Mouse (Mus musculus) erythroblast, adult 5-6 weeks (primary cell): ENCODE results near the gene Snx12. TPM values are rescaled to one million over a fixed set of nuclear protein-coding genes. Genes with fewer than 3 reads are reported as not detected.
"Not testable (repeated sequence)": the region's sequence is repeated elsewhere in the genome, so short reads cannot be mapped to it uniquely, and the experiment has no call there.

Experiments
- ATAC-seq: replicated peaks from 2 replicates; pipeline ENCODE4 v1.8.0; 2016; ENCODE audit warnings: moderate number of reproducible peaks, mild to moderate bottlenecking, moderate TSS enrichment, inconsistent platforms; ENCODE audit not compliant: poor library complexity, low FRiP score, severe bottlenecking
- total RNA-seq, 2 experiments: library from RNA; stranded (forward) in 1 of 2; stranded (reverse) in 1 of 2; fragments of 150-400 nt in 1 of 2; fragments of 200-764, 138-1000 nt in 1 of 2; gene quantifications; 2 replicates each; pipeline versions ENCODE4 v1.2.3 to v1.2.4; 2015 to 2017; ENCODE audit warnings: low replicate concordance in 2 of 2

Gene Snx12
- total RNA-seq, 2 experiments from 2014 or later = 14.0 to 18.1 TPM

DNA sequence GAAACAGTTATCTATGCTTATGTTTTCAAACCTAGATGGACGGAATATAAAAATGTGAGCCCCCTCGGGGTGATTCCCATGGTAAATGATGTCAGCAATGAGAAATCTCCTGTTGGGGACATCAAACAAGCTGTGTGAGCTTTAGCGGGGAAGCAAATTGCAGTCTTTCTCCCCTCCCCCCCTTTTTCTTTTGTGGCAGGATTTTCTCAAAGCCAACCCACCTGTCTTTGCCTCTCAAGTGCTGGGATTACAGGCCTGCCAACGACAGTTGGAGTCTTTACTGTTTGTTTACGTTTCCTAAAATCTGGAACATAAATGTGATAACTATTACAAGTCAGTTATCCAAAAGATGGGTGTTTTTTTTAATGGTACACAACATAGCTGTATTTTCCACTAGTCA lies 66.0 kb downstream of the Snx12 start:
- no peak for ATAC-seq

DNA sequence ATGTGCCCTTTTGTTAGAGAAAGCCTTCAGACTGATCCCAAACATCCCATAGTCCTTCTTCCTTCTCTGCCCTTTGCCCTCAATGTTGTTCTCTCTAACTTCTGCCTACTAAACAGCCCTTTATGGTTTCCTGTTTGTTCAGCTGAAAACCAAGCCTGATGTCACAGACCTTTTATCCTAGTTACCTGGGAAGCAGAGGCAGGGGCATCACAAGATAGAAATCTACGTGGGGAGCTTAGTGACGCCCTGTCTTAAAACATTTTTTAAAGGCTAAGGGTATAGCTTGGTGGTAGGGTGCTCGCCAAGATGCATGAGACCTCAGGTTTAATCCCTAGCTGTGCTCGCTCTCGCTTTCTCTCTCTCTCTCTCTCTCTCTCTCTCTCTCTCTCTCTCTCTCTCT lies 74.9 kb downstream of the Snx12 start:
- no peak for ATAC-seq

DNA sequence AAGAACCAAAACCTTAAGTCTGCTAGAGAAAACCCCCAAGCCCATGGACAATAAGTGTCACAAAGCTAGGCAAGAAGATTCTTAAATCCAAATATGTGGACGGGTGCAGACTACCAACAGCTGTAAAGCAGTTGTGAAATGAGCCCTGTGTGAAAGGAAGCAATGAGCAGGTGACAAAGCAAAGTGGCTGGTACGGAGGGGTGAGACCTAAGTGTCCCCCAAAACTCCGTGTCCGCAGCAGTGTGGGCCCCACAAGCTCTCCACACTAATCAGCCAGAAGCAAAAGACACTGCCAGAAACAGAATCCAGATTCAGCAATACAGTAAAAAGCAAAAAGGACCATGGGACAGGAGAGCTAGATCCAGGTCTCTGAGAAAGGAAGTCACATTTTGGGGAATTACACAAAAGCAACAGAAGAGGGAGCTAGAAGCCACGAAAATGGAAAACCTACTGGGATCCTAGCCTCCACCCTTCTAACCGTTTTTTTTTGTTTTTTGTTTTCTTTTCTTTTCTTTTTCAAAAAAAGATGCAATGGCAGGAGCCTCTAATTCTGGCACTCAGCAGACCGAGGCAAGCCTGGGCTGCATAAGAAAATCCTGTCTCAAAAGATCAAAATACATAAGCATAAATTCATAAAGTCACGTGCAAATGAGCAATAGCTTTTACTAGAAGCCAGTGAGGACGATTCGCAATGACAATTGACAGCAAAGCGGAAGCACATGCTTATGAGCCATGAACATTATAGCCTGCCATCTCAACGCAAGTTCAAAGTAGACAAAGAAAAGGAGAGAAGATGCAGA lies 90.2 kb downstream of the Snx12 start:
- peak; percentile 85 for ATAC-seq

DNA sequence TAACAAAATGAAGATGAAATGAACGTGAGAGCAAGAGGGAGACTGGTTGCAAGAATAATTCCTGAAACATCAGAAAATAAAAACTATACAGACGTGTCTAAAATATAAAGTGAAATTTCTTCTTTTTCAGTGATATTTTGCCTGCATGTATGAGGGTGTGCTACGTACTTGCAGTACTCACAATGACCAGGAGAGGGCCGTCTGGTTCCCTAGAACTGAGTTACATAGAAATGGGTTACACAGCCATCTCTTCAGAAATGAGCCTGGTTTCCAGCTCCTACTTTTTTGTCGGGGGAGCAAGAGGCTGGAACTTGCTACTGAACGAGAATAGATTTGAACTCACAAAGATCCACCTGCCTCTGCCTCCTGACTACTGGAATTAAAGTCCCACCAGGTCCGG lies 91.4 kb downstream of the Snx12 start:
- ATAC-seq = peak; percentile 81

DNA sequence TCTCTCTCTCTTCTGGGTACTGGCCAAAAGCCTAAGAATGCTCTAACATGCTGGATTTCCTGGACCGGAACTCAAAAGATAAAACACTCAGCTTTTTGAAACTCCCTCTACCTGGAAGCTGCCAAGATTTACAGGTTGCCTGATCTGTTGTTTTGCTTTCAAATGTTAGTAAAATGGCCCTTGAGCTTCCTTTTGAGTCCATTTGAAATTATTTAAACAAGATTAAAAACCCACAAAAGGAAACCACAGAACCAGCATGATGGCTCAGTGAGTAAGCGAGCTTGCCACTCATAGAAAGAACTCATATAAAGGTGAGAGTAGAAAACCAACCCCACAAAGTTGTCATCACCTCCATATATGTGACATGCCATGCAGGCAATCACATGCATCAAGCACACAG lies 93.8 kb downstream of the Snx12 start:
- no peak for ATAC-seq

DNA sequence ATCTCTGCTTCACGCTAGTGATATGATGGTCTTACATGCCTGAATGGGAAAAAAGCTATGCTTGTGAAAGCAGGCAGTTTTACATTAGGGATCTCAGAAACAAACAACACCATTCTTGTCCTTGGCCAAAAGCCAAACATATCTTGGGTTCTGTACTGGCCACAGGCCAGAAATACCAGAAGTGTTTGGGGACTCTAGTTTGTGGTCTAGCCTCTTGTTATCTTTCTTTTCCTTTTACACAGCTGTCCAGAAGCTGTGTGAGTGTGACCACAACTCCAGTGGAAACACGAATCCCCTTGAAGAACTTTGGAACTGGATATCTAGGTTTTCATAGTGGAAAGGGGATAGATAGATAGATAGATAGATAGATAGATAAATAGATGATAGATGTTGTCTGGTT lies 95.4 kb downstream of the Snx12 start:
- no peak for ATAC-seq

DNA sequence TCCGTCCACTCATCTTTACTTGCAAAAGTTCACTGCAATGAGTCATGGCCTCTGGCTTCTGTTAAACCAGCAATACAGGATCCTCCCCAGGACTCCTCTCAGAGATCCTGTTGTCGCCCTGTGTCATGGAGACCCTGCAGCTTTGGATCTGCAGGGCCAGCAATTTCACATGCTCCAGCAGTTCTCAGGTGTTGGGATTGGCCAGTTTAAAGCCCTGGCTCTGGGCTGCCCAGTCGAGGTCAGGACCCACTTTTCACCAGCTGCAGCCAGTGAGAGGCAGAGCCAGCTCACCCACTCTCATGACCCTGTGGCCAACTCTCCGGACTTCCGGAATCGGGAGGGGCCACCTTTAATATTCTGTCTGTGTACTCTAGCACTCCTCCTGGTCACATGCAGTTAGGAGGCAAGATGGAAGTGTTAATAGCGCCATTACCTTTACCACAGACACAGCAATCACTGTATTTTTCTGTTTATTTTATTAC lies 95.8 kb downstream of the Snx12 start:
- no peak for ATAC-seq

DNA sequence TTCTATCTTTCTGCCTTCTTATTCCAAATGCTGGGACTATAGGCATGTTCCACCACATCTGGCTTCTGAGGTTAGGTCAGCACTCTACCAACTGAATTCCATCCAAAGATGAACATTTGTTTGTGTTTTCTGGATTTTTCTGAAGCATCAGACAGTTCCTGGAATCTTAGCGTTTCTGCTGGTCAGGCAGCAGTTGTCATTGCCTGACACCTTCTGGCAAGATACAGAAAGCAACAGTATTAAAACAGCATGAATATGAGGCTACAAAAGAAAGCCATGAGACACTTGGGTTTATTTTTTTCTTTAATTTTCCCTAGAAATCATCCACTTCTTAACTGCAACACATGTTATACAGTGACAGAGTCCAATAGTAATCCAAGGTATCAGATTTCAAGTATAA lies 101.8 kb downstream of the Snx12 start:
- no peak for ATAC-seq

DNA sequence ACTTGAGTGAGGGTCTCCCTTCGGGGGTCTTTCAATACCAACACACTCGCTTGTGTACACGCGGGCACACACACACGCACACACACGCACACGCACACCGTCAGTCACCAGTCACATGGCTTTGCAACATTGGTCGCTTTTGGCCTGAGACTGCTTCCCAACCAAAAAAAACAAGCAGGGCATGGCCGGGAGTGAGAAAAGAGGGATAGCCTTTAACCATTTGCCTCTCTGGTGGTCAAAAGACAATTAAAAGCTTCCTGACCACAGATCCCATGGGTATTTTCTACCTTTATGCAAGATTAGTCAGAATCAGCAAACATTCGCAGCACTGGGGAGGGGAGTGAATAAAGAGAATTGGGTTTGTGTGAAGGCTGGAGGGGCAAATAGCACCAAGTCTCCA lies 136.4 kb downstream of the Snx12 start, which contains the start of gene Slc7a3:
TSS of gene Slc7a3 (minus strand) at position 101 of the 400 bp plus-strand sequence.
- ATAC-seq = no peak

DNA sequence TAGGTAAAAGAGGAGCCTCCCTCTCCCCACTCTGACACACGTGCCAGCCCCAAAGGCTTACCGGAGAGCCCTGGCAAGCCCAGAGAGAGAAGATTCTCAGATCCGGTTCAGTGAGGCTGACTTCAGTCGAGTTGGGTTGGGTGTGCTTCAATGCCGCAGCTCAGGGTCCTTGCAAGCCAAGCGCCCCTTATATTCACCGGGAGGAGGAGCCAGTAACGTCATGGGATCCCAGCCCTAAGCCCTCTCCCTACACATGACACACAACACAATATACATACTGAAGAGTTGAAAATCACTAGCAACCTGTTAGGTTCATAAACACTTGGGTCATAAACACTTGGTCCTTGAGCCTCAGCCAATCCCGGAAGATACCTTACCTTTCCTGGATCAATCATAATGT lies 137.2 kb downstream of the Snx12 start:
- ATAC-seq = not testable (repeated sequence)

DNA sequence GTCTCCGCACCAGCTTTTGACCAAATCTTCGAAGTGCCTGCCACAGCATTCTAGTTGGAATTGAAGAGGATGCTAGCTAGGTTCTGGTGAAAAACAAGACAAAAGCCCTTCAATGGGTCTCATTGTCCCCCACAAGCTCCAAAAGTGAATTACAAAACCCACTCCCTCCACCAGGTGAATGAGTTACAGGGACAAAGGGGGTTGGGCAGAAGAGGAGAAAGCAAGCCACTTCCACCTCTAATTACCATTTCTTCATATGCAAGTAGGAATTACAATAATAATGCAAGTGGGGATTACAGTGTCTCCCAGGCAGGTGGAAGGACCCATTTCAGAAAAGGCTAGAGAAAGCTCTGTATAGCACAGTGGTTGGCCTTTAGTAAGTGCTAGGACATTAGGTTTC lies 138.2 kb downstream of the Snx12 start:
- ATAC-seq = no peak

DNA sequence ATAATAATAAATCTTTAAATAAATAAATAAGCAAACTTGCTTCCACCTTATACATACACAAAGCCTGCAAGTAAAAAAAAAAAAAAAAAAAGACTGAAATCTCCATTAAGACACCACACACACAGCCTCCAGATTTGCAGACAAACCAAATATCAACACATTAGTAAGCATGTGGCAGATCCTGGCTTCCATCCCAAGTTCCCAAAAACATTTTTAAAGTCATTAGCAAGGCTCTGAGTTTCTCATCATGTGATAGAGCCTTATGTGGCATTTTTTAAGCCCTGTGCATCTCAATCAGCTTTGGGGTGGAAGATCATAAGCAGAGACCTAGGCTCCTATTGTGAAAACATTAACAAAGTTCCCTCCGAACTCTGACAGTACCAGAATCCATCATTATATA lies 157.1 kb downstream of the Snx12 start:
- ATAC-seq = no peak

DNA sequence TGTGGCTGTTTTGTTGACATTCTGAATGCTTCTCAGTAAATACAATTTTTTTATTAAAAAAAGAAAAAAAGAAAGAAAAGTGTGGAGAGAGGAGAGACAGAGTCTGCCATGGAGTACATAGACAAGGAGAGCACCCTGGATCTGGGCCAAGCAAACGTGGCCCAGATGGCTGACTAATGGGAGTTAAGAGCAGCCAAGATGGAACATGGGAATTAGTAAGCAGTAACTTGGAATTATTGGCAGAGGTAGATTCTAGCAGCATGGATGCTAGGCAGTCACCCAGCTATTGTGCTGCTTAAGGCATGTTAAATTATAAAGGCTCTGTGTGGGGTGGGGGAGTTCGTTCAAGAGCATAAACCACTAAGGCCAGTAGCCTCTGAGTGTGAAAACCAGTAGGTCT lies 158.9 kb downstream of the Snx12 start:
- no peak for ATAC-seq

DNA sequence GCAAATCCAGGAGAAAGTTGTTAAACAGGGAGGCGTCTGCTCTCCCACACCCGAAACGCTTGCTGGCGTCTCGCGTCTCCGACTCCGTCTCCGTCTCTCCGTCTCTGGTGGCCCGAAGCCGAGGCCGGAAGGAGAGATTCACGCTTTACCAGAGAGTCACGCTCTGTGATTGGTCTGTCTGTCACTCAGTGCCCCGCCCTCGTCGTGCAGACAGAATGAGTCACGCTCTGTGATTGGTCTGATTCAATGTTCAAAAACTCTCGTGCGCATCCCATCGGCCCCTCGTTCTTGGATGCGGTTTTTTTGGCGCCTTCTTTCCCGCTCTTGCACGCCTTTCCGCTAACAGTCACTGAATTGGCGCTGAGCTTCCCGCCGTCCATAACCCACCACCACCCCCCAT lies 162.8 kb downstream of the Snx12 start, which contains the start of gene Tex11:
TSS of gene Tex11 (minus strand) at position 127 of the 400 bp plus-strand sequence.
- no peak for ATAC-seq

Other genes starting within 250 kb of the Snx12 start
- not detected in 2 replicates for gene Tex11, start 162.9 kb downstream of the Snx12 start, total RNA-seq (2015; ENCODE audit: low replicate concordance)
- 0.14 TPM in 1 of 2 replicates, not detected in the other for gene Tex11, start 162.9 kb downstream of the Snx12 start, total RNA-seq (2017; ENCODE audit: low replicate concordance)
- gene Slc7a3, start 136.5 kb downstream of the Snx12 start, total RNA-seq (2015; ENCODE audit: low replicate concordance) = not detected in 2 replicates
- gene Slc7a3, start 136.5 kb downstream of the Snx12 start, total RNA-seq (2017; ENCODE audit: low replicate concordance) = not detected in 2 replicates
- gene Foxo4, start 32.0 kb upstream of the Snx12 start, total RNA-seq (2015; ENCODE audit: low replicate concordance) = 16.7 and 20.4 TPM in 2 replicates
- 51.1 and 81.5 TPM in 2 replicates for gene Foxo4, start 32.0 kb upstream of the Snx12 start, total RNA-seq (2017; ENCODE audit: low replicate concordance)
- gene Gm614, start 41.4 kb upstream of the Snx12 start, total RNA-seq (2015; ENCODE audit: low replicate concordance) = not detected in 2 replicates
- gene Gm614, start 41.4 kb upstream of the Snx12 start, total RNA-seq (2017; ENCODE audit: low replicate concordance) = not detected in 2 replicates
- 11.5 and 17.3 TPM in 2 replicates for gene Il2rg, start 45.7 kb upstream of the Snx12 start, total RNA-seq (2015; ENCODE audit: low replicate concordance)
- 15.1 and 37.6 TPM in 2 replicates for gene Il2rg, start 45.7 kb upstream of the Snx12 start, total RNA-seq (2017; ENCODE audit: low replicate concordance)
- not detected in 2 replicates for gene Gm20489, start 46.5 kb upstream of the Snx12 start, total RNA-seq (2015; ENCODE audit: low replicate concordance)
- not detected in 2 replicates for gene Gm20489, start 46.5 kb upstream of the Snx12 start, total RNA-seq (2017; ENCODE audit: low replicate concordance)
- gene Med12, start 51.5 kb upstream of the Snx12 start, total RNA-seq (2015; ENCODE audit: low replicate concordance) = 250 and 275 TPM in 2 replicates
- 140 and 157 TPM in 2 replicates for gene Med12, start 51.5 kb upstream of the Snx12 start, total RNA-seq (2017; ENCODE audit: low replicate concordance)
- 0.84 and 0.96 TPM in 2 replicates for gene Nlgn3, start 76.6 kb upstream of the Snx12 start, total RNA-seq (2015; ENCODE audit: low replicate concordance)
- 0.77 and 2.6 TPM in 2 replicates for gene Nlgn3, start 76.6 kb upstream of the Snx12 start, total RNA-seq (2017; ENCODE audit: low replicate concordance)
- not detected in 2 replicates for gene Gjb1, start 153.8 kb upstream of the Snx12 start, total RNA-seq (2015; ENCODE audit: low replicate concordance)
- not detected in 2 replicates for gene Gjb1, start 153.8 kb upstream of the Snx12 start, total RNA-seq (2017; ENCODE audit: low replicate concordance)
- 35.4 and 42.2 TPM in 2 replicates for gene Zmym3, start 198.3 kb upstream of the Snx12 start, total RNA-seq (2015; ENCODE audit: low replicate concordance)
- 4.7 and 22.7 TPM in 2 replicates for gene Zmym3, start 198.3 kb upstream of the Snx12 start, total RNA-seq (2017; ENCODE audit: low replicate concordance)
- gene Nono, start 206.8 kb upstream of the Snx12 start, total RNA-seq (2015; ENCODE audit: low replicate concordance) = 66.0 and 86.1 TPM in 2 replicates
- gene Nono, start 206.8 kb upstream of the Snx12 start, total RNA-seq (2017; ENCODE audit: low replicate concordance) = 111 and 145 TPM in 2 replicates
- gene Itgb1bp2, start 226.5 kb upstream of the Snx12 start, total RNA-seq (2015; ENCODE audit: low replicate concordance) = 2.3 TPM in 1 of 2 replicates, not detected in the other
- 1.5 and 3.2 TPM in 2 replicates for gene Itgb1bp2, start 226.5 kb upstream of the Snx12 start, total RNA-seq (2017; ENCODE audit: low replicate concordance)